Mouse (Mus musculus) stomach, embryonic 14.5 days (tissue): ENCODE data around the gene Tnr. TPM values are rescaled to one million over a fixed set of nuclear protein-coding genes. Genes with fewer than 3 reads are reported as not detected.

Source experiments
- ATAC-seq: fragments of 200-750 bp; cut with Nextera tagmentation; 2 replicates; pipeline ENCODE4 v1.8.0; 2017; ENCODE audit warnings: low read depth, moderate TSS enrichment; ENCODE audit not compliant: insufficient number of reproducible peaks, insufficient read depth, low FRiP score
- H3K27ac ChIP-seq: fragments of 300-500 bp; sonication (generic); 2 replicates; pipeline ENCODE4 v1.5.1; 2014; ENCODE audit warnings: mild to moderate bottlenecking, low read length, moderate library complexity, mixed read lengths
- H3K27me3 ChIP-seq: fragments of 300-500 bp; sonication (generic); 2 replicates; pipeline ENCODE4 v1.6.1; 2014; ENCODE audit warnings: low read length, control low read depth, mixed read lengths; ENCODE audit not compliant: control insufficient read depth, insufficient read depth
- H3K36me3 ChIP-seq: fragments of 300-500 bp; sonication (generic); 2 replicates; pipeline ENCODE4 v1.6.1; 2014; ENCODE audit warnings: mild to moderate bottlenecking, control low read depth, low read length, moderate library complexity, mixed read lengths; ENCODE audit not compliant: control insufficient read depth, insufficient read depth
- H3K4me1 ChIP-seq: fragments of 300-500 bp; sonication (generic); 2 replicates; pipeline ENCODE4 v1.6.1; 2014; ENCODE audit warnings: low read length, control low read depth, mixed read lengths; ENCODE audit not compliant: control insufficient read depth, insufficient read depth
- H3K4me2 ChIP-seq: fragments of 300-500 bp; sonication (generic); replicated peaks from 2 replicates; pipeline ENCODE4 v1.6.1; 2014; ENCODE audit warnings: low read depth, low read length, control low read depth
- H3K4me3 ChIP-seq: fragments of 300-500 bp; sonication (generic); 2 replicates; pipeline ENCODE4 v1.5.1; 2014; ENCODE audit warnings: low read depth, low read length, control low read depth
- H3K9ac ChIP-seq: fragments of 300-500 bp; sonication (generic); replicated peaks from 2 replicates; pipeline ENCODE4 v1.6.1; 2014; ENCODE audit warnings: low read depth, mild to moderate bottlenecking, control low read depth, low read length, moderate library complexity, mixed read lengths
- H3K9me3 ChIP-seq: fragments of 300-500 bp; sonication (generic); 2 replicates; pipeline ENCODE4 v1.6.1; 2016; ENCODE audit warnings: low read depth, low read length, control low read depth; ENCODE audit not compliant: control insufficient read depth
- WGBS: fragments of 180-500 bp; shearing (Covaris S2); extraction: QIAGEN DNeasy Blood & Tissue Kit; methylation state at CpG from one replicate; pipeline ENCODE4 v1.1.7; 2014; 5-methylcytosine and 5-hydroxymethylcytosine counted together
- polyA plus RNA-seq: library from polyadenylated mRNA; unstranded; fragments of >200 nt; fragmentation: Nextera tagmentation; extraction: Ambion mirVana; gene quantifications from 2 replicates; pipeline ENCODE4 v1.2.1, GENCODE M21; 2014

Gene Tnr
- polyA plus RNA-seq, 1 experiment from 2014 or later = 0.61 TPM

- H3K36me3 ChIP-seq = no peaks in the 10 kb centered on the region
- H3K9ac ChIP-seq = no peak overlapping the region
- H3K4me3 ChIP-seq = no peak overlapping the region
- ATAC-seq = no peak
- no peak overlapping the region for H3K4me2 ChIP-seq
- H3K27ac ChIP-seq = no peak overlapping the region
- H3K27me3 ChIP-seq = no peaks in the 10 kb centered on the region
- whole genome bisulfite sequencing = 90% methylated on average over 14 of the region's 14 CpGs
- H3K9me3 ChIP-seq = no peaks in the 10 kb centered on the region
- no peaks in the 10 kb centered on the region for H3K4me1 ChIP-seq
These were observed 70.8 kb downstream of the Tnr start for GRCm38 (mm10) chr1:159594099-159595058.

- H3K4me1 ChIP-seq = no peaks in the 10 kb centered on the region
- H3K27ac ChIP-seq = no peak overlapping the region
- no peaks in the 10 kb centered on the region for H3K36me3 ChIP-seq
- WGBS = 75% methylated on average over 3 of the region's 3 CpGs
- ATAC-seq = no peak
- H3K9me3 ChIP-seq = no peaks in the 10 kb centered on the region
- no peak overlapping the region for H3K4me3 ChIP-seq
- no peak overlapping the region for H3K9ac ChIP-seq
- no peaks in the 10 kb centered on the region for H3K27me3 ChIP-seq
- no peak overlapping the region for H3K4me2 ChIP-seq
These were observed 72.2 kb downstream of the Tnr start for GRCm38 (mm10) chr1:159595729-159596128.

GRCm38 (mm10) chr1:159596640-159597039, 73.1 kb downstream of the Tnr start:
- H3K27me3 ChIP-seq = no peaks in the 10 kb centered on the region
- no peak overlapping the region for H3K4me3 ChIP-seq
- ATAC-seq = no peak
- 39% methylated on average over 2 of the region's 2 CpGs for WGBS
- no peaks in the 10 kb centered on the region for H3K9me3 ChIP-seq
- no peak overlapping the region for H3K27ac ChIP-seq
- H3K36me3 ChIP-seq = no peaks in the 10 kb centered on the region
- H3K9ac ChIP-seq = no peak overlapping the region
- no peak overlapping the region for H3K4me2 ChIP-seq
- no peaks in the 10 kb centered on the region for H3K4me1 ChIP-seq

GRCm38 (mm10) chr1:159613561-159613960, 90.0 kb downstream of the Tnr start:
- no peak overlapping the region for H3K4me2 ChIP-seq
- 89% methylated on average over 4 of the region's 4 CpGs for WGBS
- ATAC-seq = no peak

GRCm38 (mm10) chr1:159614062-159614601, 90.6 kb downstream of the Tnr start:
- WGBS = 81% methylated on average over 6 of the region's 6 CpGs
- H3K36me3 ChIP-seq = no peaks in the 10 kb centered on the region
- no peaks in the 10 kb centered on the region for H3K4me1 ChIP-seq
- ATAC-seq = no peak
- no peak overlapping the region for H3K4me3 ChIP-seq
- H3K4me2 ChIP-seq = no peak overlapping the region
- no peak overlapping the region for H3K27ac ChIP-seq
- no peaks in the 10 kb centered on the region for H3K9me3 ChIP-seq
- no peak overlapping the region for H3K9ac ChIP-seq
- no peaks in the 10 kb centered on the region for H3K27me3 ChIP-seq

More at GRCm38 (mm10) chr1:159613561-159613960, 90.0 kb downstream of the Tnr start:
- Histone ChIP-seq H3K9ac (no peak overlapping the region), H3K9me3 (no peaks in the 10 kb centered on the region), H3K36me3 (no peaks in the 10 kb centered on the region), H3K4me1 (no peaks in the 10 kb centered on the region), H3K27me3 (no peaks in the 10 kb centered on the region), H3K4me3 (no peak overlapping the region), H3K27ac (no peak overlapping the region)

GRCm38 (mm10) chr1:159614644-159615431, 91.3 kb downstream of the Tnr start:
- Histone ChIP-seq H3K27me3 (no peaks in the 10 kb centered on the region), H3K9ac (no peak overlapping the region), H3K27ac (no peak overlapping the region), H3K4me1 (no peaks in the 10 kb centered on the region), H3K9me3 (no peaks in the 10 kb centered on the region), H3K4me2 (no peak overlapping the region), H3K36me3 (no peaks in the 10 kb centered on the region), H3K4me3 (no peak overlapping the region)
- WGBS = 64% methylated on average over 16 of the region's 16 CpGs
- ATAC-seq = no peak

GRCm38 (mm10) chr1:159615686-159616085, 92.1 kb downstream of the Tnr start:
- Histone ChIP-seq H3K9ac (no peak overlapping the region), H3K36me3 (no peaks in the 10 kb centered on the region), H3K4me2 (no peak overlapping the region), H3K27ac (no peak overlapping the region), H3K4me1 (no peaks in the 10 kb centered on the region), H3K27me3 (no peaks in the 10 kb centered on the region), H3K4me3 (no peak overlapping the region), H3K9me3 (no peaks in the 10 kb centered on the region)
- ATAC-seq = no peak
- WGBS = 64% methylated on average over 4 of the region's 4 CpGs

- Histone ChIP-seq H3K4me2 (no peak overlapping the region), H3K9me3 (no peaks in the 10 kb centered on the region), H3K4me1 (no peaks in the 10 kb centered on the region), H3K4me3 (no peak overlapping the region), H3K27ac (no peak overlapping the region), H3K27me3 (no peaks in the 10 kb centered on the region), H3K9ac (no peak overlapping the region), H3K36me3 (no peaks in the 10 kb centered on the region)
- ATAC-seq = no peak
- WGBS = 80% methylated on average over 2 of the region's 2 CpGs
These were observed 95.6 kb downstream of the Tnr start for GRCm38 (mm10) chr1:159619205-159619604.
